In the genomic region with DNA sequence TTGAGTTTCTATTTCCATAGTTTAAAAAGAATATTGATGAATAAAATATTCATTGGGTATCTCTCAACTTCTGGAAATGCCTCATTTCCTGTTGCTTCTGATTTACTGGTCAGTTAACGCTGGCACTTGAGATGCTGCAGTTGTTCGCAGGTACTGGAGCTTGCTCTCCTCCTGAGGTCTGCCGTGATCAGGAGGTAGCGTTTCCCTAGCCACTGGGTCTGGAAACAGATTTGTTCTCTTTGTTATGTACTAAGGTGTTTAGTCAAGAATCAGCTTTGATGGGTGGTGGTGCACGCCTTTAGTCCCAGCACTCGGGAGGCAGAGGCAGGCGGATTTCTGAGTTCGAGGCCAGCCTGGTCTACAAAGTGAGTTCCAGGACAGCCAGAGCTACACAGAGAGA, we compare ENCODE assay signal across 28 mouse cellular contexts. TPM values are rescaled to one million over a fixed set of nuclear protein-coding genes. Genes with fewer than 3 reads are reported as not detected.
DNase-seq lines count a peak whose midpoint lies in the region; ATAC-seq and TF ChIP-seq lines count a peak whose summit lies in the region.
"Had no signal": no experiment of that assay in that cellular context is flagged by ENCODE, and none has a peak within 500 bp of the region (broad histone marks: within the 10 kb centered on the region; RNA-seq: fewer than 3 reads in every experiment).

No protein-coding gene starts in this region.

- no peaks in the 10 kb centered on the region for H3K9me3 ChIP-seq in liver, embryonic 12.5 days (replicated peaks)
- H3K9me3 ChIP-seq in liver, postnatal 0 days (ENCODE audit: low read length): no peaks in the 10 kb centered on the region
- no peaks in the 10 kb centered on the region for H3K9me3 ChIP-seq in ES-E14 (ENCODE audit: control insufficient read depth, insufficient read depth, low read depth, low read length)
- H3K9me3 ChIP-seq in liver, embryonic 13.5 days (replicated peaks): no peaks in the 10 kb centered on the region
- H3K9me3 ChIP-seq in hindbrain, embryonic 10.5 days: no peaks in the 10 kb centered on the region
- H3K9me3 ChIP-seq: embryonic facial prominence, embryonic 10.5 days; embryonic facial prominence, embryonic 13.5 days; forebrain, embryonic 12.5 days; forebrain, embryonic 15.5 days; heart, embryonic 10.5 days; heart, embryonic 13.5 days; hindbrain, embryonic 12.5 days; hindbrain, embryonic 15.5 days had no signal

- peak overlapping the region; percentile 83 for H3K27ac ChIP-seq in liver, embryonic 12.5 days
- no peak overlapping the region for H3K27ac ChIP-seq in liver, postnatal 0 days (ENCODE audit: low read depth)
- no peak overlapping the region for H3K27ac ChIP-seq in ES-E14 (ENCODE audit: insufficient read depth, low read depth, low read length, poor library complexity, severe bottlenecking)
- peak overlapping the region; percentile 87 for H3K27ac ChIP-seq in liver, embryonic 13.5 days
- no peak overlapping the region for H3K27ac ChIP-seq in hindbrain, embryonic 10.5 days
- H3K27ac ChIP-seq: embryonic facial prominence, embryonic 10.5 days; embryonic facial prominence, embryonic 13.5 days; forebrain, embryonic 12.5 days; forebrain, embryonic 15.5 days; heart, embryonic 10.5 days; heart, embryonic 13.5 days; hindbrain, embryonic 12.5 days; hindbrain, embryonic 15.5 days had no signal

- ATAC-seq in liver, embryonic 12.5 days: no peak
- no peak for ATAC-seq in liver, postnatal 0 days
- ATAC-seq in liver, embryonic 13.5 days (ENCODE audit: low read depth): no peak
- ATAC-seq: forebrain, embryonic 15.5 days had no signal

- in situ Hi-C loops in ES-E14 (cut with MboI; ENCODE audit: low sequenced_read_pairs in 2 of 2, unreplicated experiment in 2 of 2): no loop called here

- no peak for TF ChIP-seq EP300 in liver, postnatal 0 days (IDR thresholded peaks at IDR 0.05; ENCODE audit: low read depth)

- H3K9ac ChIP-seq in liver, embryonic 12.5 days: no peak overlapping the region
- H3K9ac ChIP-seq in liver, postnatal 0 days (replicated peaks): no peak overlapping the region
- H3K9ac ChIP-seq in ES-E14 (ENCODE audit: insufficient read depth, low read depth, low read length, poor library complexity, severe bottlenecking): no peak overlapping the region
- H3K9ac ChIP-seq in liver, embryonic 13.5 days: no peak overlapping the region
- H3K9ac ChIP-seq: embryonic facial prominence, embryonic 13.5 days; forebrain, embryonic 12.5 days; forebrain, embryonic 15.5 days; heart, embryonic 13.5 days; hindbrain, embryonic 12.5 days; hindbrain, embryonic 15.5 days had no signal

- 90% methylated on average over 8 of the region's 8 CpGs for WGBS in liver, embryonic 12.5 days (ENCODE audit: insufficient replicate concordance)
- WGBS in liver, postnatal 0 days (ENCODE audit: insufficient replicate concordance): 89% methylated on average over 8 of the region's 8 CpGs
- WGBS in liver, embryonic 13.5 days (ENCODE audit: insufficient replicate concordance): 91% methylated on average over 8 of the region's 8 CpGs
- 96% methylated on average over 8 of the region's 8 CpGs for WGBS in hindbrain, embryonic 10.5 days

- DNase-seq in liver, postnatal 0 days: no peak
- DNase-seq in ES-E14 (ENCODE audit: low read depth, low spot score): peak; percentile 22
- DNase-seq in liver, embryonic 13.5 days: no peak
- no peak for DNase-seq in heart, adult 9 months (ENCODE audit: low spot score in 2 of 2)
- no peak for DNase-seq in lung, postnatal 25 days (ENCODE audit: low spot score)
- DNase-seq in hindbrain, embryonic 10.5 days (ENCODE audit: low spot score): no peak
- DNase-seq: adrenal gland, adult 2 months; adrenal gland, postnatal 14 days; B cell, adult 2 months; cerebellum, adult 11 months; cerebellum, adult 2 months; cerebellum, adult 9-11 months; cerebellum, postnatal 25 days; embryo, embryonic 11 days; gastrocnemius, postnatal 25 days; heart, adult 18-20 months; heart, postnatal 14 days; heart, postnatal 4 days had no signal

- no peaks in the 10 kb centered on the region for H3K27me3 ChIP-seq in liver, embryonic 12.5 days (replicated peaks)
- no peaks in the 10 kb centered on the region for H3K27me3 ChIP-seq in liver, postnatal 0 days (ENCODE audit: insufficient read depth, low read length)
- no peaks in the 10 kb centered on the region for H3K27me3 ChIP-seq in liver, embryonic 13.5 days
- H3K27me3 ChIP-seq in hindbrain, embryonic 10.5 days (ENCODE audit: insufficient read depth, poor library complexity, severe bottlenecking): no peaks in the 10 kb centered on the region
- H3K27me3 ChIP-seq: CH12.LX; embryonic facial prominence, embryonic 13.5 days; forebrain, embryonic 12.5 days; forebrain, embryonic 15.5 days; heart, embryonic 13.5 days; hindbrain, embryonic 12.5 days; hindbrain, embryonic 15.5 days had no signal

- no peaks in the 10 kb centered on the region for H3K36me3 ChIP-seq in liver, embryonic 12.5 days
- no peaks in the 10 kb centered on the region for H3K36me3 ChIP-seq in liver, postnatal 0 days (replicated peaks; ENCODE audit: insufficient read depth, low read length)
- no peaks in the 10 kb centered on the region for H3K36me3 ChIP-seq in ES-E14 (ENCODE audit: control insufficient read depth, insufficient read depth, low read length, poor library complexity, severe bottlenecking)
- no peaks in the 10 kb centered on the region for H3K36me3 ChIP-seq in liver, embryonic 13.5 days
- H3K36me3 ChIP-seq in hindbrain, embryonic 10.5 days: no peaks in the 10 kb centered on the region
- H3K36me3 ChIP-seq: embryonic facial prominence, embryonic 13.5 days; forebrain, embryonic 12.5 days; forebrain, embryonic 15.5 days; heart, embryonic 10.5 days; heart, embryonic 13.5 days; hindbrain, embryonic 12.5 days; hindbrain, embryonic 15.5 days had no signal

- peak overlapping the region; percentile 64 for H3K4me2 ChIP-seq in liver, embryonic 12.5 days
- H3K4me2 ChIP-seq in liver, postnatal 0 days (ENCODE audit: low read depth, low read length): no peak overlapping the region
- H3K4me2 ChIP-seq in liver, embryonic 13.5 days: peak overlapping the region; percentile 60
- H3K4me2 ChIP-seq: embryonic facial prominence, embryonic 13.5 days; forebrain, embryonic 12.5 days; forebrain, embryonic 15.5 days; heart, embryonic 13.5 days; hindbrain, embryonic 12.5 days; hindbrain, embryonic 15.5 days had no signal

- H3K4me3 ChIP-seq in liver, embryonic 12.5 days: no peak overlapping the region
- H3K4me3 ChIP-seq in liver, postnatal 0 days (ENCODE audit: low read depth, low read length): no peak overlapping the region
- no peak overlapping the region for H3K4me3 ChIP-seq in ES-E14 (ENCODE audit: insufficient read depth in 1 of 2, low read depth in 1 of 2, low read length in 2 of 2, poor library complexity in 1 of 2, severe bottlenecking in 1 of 2)
- no peak overlapping the region for H3K4me3 ChIP-seq in liver, embryonic 13.5 days (replicated peaks)
- no peak overlapping the region for H3K4me3 ChIP-seq in hindbrain, embryonic 10.5 days
- H3K4me3 ChIP-seq: embryonic facial prominence, embryonic 10.5 days; embryonic facial prominence, embryonic 13.5 days; forebrain, embryonic 12.5 days; forebrain, embryonic 15.5 days; heart, embryonic 10.5 days; heart, embryonic 13.5 days; hindbrain, embryonic 12.5 days; hindbrain, embryonic 15.5 days had no signal

- H3K4me1 ChIP-seq in liver, embryonic 12.5 days: peaks cover 66% of the 10 kb centered on the region
- H3K4me1 ChIP-seq in liver, postnatal 0 days (ENCODE audit: insufficient read depth): peaks cover 15% of the 10 kb centered on the region
- H3K4me1 ChIP-seq in ES-E14 (ENCODE audit: control insufficient read depth in 2 of 2, insufficient read depth in 2 of 2, low read length in 2 of 2, poor library complexity in 1 of 2): peaks cover 5 to 7% of the 10 kb centered on the region in 2 experiments; a peak in 3 of 4 replicates
- H3K4me1 ChIP-seq in liver, embryonic 13.5 days (replicated peaks): peaks cover 50% of the 10 kb centered on the region
- H3K4me1 ChIP-seq in hindbrain, embryonic 10.5 days (replicated peaks): no peaks in the 10 kb centered on the region
- H3K4me1 ChIP-seq: embryonic facial prominence, embryonic 10.5 days; forebrain, embryonic 12.5 days; forebrain, embryonic 15.5 days had no signal

- no peak for TF ChIP-seq CTCF in liver, postnatal 0 days (IDR thresholded peaks at IDR 0.05; ENCODE audit: low read depth)

TF ChIP-seq in ES-E14, 5 proteins besides CTCF, POLR2A, EP300 and RAD21:
- TF ChIP-seq ZNF384 (IDR thresholded peaks at IDR 0.05; ENCODE audit: low read depth, low read length) (no peak), CHD2 (IDR thresholded peaks at IDR 0.05; ENCODE audit: low read depth, low read length) (no peak), HCFC1 (IDR thresholded peaks at IDR 0.05; ENCODE audit: borderline replicate concordance, insufficient read depth, low read length) (no peak)
TF ChIP-seq in ES-E14: peak in this region for 0.

RNA-seq across cellular contexts. Expression of a gene that starts 54.8 kb away (rescaled TPM):
- polyA plus RNA-seq in liver, embryonic 12.5 days (2016; fragmentation: Nextera tagmentation; extraction: Ambion mirVana): 14.1 and 14.5 TPM in 2 replicates
- 5.5 and 5.9 TPM in 2 replicates for polyA plus RNA-seq in liver, postnatal 0 days (2015; fragmentation: Nextera tagmentation; extraction: Ambion mirVana)
- 33.0 and 33.2 TPM in 2 replicates for total RNA-seq in ES-E14 (2012; rRNA removed)
- 7.9 and 9.6 TPM in 2 replicates for polyA plus RNA-seq in liver, embryonic 13.5 days (2015; fragmentation: Nextera tagmentation; extraction: Ambion mirVana)
- polyA plus RNA-seq in hindbrain, embryonic 10.5 days (2016; fragmentation: Nextera tagmentation; extraction: Ambion mirVana): 25.6 and 27.4 TPM in 2 replicates

Comparison
In these comparisons a context has a peak if more than half of its experiments do, and no peak if none do; other contexts are left out.
1. H3K27ac ChIP-seq: peak in liver, embryonic 12.5 days (single experiment) and liver, embryonic 13.5 days (single experiment); none in liver, postnatal 0 days (single experiment), ES-E14 (single experiment) and hindbrain, embryonic 10.5 days (single experiment).